Mouse (Mus musculus) G1E (cell line): Measurements from ENCODE around the gene Sult2b1.

Experiments used
- CTCF ChIP-seq: IDR thresholded peaks from 2 replicates; pipeline ENCODE4 v1.5.1; 2012; ENCODE audit warnings: low read depth, low read length, inconsistent platforms, mixed read lengths
- GATA1 ChIP-seq: IDR thresholded peaks from 2 replicates; pipeline ENCODE4 v1.6.1; 2012; ENCODE audit warnings: borderline replicate concordance, low read length, inconsistent platforms, mixed read lengths
- TAL1 ChIP-seq: conservative IDR thresholded peaks from 2 replicates; pipeline ENCODE4 v1.6.1; 2012; ENCODE audit warnings: low read depth, low read length, inconsistent platforms, mixed read lengths

DNA sequence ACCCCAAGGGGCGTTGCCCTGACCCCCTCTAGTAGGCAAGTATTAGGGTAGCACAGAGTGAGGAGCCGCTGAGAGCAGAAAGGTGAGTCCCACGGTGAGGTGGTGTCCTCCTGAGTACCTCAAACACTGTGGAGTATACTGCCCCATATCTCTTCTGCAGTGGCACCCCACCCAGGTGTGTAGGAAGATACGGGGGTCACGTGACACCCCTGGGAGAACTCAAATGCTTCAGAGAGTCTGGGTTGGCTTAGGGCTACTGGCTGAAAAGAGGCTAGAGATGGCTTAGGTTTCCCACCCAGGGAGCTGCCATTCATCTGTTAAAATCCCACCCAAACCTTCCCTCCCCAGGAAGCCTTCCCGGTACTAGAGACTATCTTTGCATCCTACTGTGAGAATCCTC lies 12.5 kb upstream of the Sult2b1 start:
- TF ChIP-seq CTCF (no peak), GATA1 (no peak), TAL1 (no peak)
